12 mouse cellular contexts compared by ENCODE assay signal in the genomic region with DNA sequence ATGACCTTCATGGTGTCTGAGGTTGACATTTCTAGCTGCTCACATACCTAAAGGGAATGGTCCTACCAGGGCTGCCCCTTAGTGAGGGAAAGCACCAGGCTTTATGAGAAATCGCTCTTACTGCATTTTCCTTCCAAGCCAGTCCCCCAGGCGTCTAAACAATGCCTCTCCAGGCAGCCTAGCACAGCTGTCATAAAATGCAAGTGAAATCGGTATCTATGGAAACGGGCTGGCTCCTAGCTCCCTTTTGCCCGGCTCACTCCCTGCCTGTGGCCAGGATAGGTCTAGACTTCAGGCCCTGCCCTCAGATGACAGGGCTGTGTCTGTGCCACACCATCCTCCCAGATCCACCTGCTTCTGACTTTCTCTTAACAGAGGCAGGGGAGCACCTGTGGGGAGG. TPM values are rescaled to one million over a fixed set of nuclear protein-coding genes. Genes with fewer than 3 reads are reported as not detected.
DNase-seq lines count a peak whose midpoint lies in the region; ATAC-seq and TF ChIP-seq lines count a peak whose summit lies in the region.
"Had no signal": no experiment of that assay in that cellular context is flagged by ENCODE, and none has a peak within 500 bp of the region (broad histone marks: within the 10 kb centered on the region; RNA-seq: fewer than 3 reads in every experiment).

No protein-coding gene starts in this region.

- WGBS in kidney, embryonic 14.5 days: 6% methylated on average over 5 of the region's 5 CpGs
- 9% methylated on average over 5 of the region's 5 CpGs for WGBS in hindbrain, postnatal 0 days

- no peaks in the 10 kb centered on the region for H3K27me3 ChIP-seq in kidney, embryonic 14.5 days (ENCODE audit: control insufficient read depth, insufficient read depth, low read length)
- H3K27me3 ChIP-seq in hindbrain, postnatal 0 days (ENCODE audit: insufficient read depth, low read length): no peaks in the 10 kb centered on the region

- TF ChIP-seq CTCF in brain, embryonic 14.5 days (IDR thresholded peaks at IDR 0.05; ENCODE audit: borderline replicate concordance, extremely low read depth, insufficient read depth, insufficient read length): no peak
- no peak for TF ChIP-seq CTCF in hindbrain, postnatal 0 days (IDR thresholded peaks at IDR 0.05; ENCODE audit: low read depth)

- H3K9me3 ChIP-seq in kidney, embryonic 14.5 days (ENCODE audit: control insufficient read depth, low read length): no peaks in the 10 kb centered on the region
- H3K9me3 ChIP-seq in hindbrain, postnatal 0 days (ENCODE audit: low read length): no peaks in the 10 kb centered on the region

- H3K9ac ChIP-seq in kidney, embryonic 14.5 days (ENCODE audit: low read depth, low read length): no peak overlapping the region
- no peak overlapping the region for H3K9ac ChIP-seq in hindbrain, postnatal 0 days (replicated peaks; ENCODE audit: low read length)

- DNase-seq in kidney, adult 11 months: no peak
- peak; percentile 80 for DNase-seq in brain, embryonic 14.5 days (ENCODE audit: low read depth)
- DNase-seq in hindbrain, postnatal 0 days (ENCODE audit: low spot score): peak; percentile 68
- DNase-seq in naive thymus-derived CD4-positive, alpha-beta T cell, adult 2 months (ENCODE audit: low read depth): peak; percentile 3
- DNase-seq in adrenal gland, adult (ENCODE audit: inconsistent age in 2 of 2, low spot score in 1 of 2): no peak
- DNase-seq: kidney, postnatal 25 days; lung, postnatal 36 days had no signal

- no peaks in the 10 kb centered on the region for H3K36me3 ChIP-seq in kidney, embryonic 14.5 days (ENCODE audit: control insufficient read depth, insufficient read depth, low read length)
- no peaks in the 10 kb centered on the region for H3K36me3 ChIP-seq in hindbrain, postnatal 0 days (ENCODE audit: insufficient read depth, low read length)

- TF ChIP-seq POLR2A in brain, embryonic 14.5 days (IDR thresholded peaks at IDR 0.05; ENCODE audit: borderline replicate concordance, extremely low read depth, insufficient read depth, insufficient read length, poor library complexity, severe bottlenecking): no peak

- H3K4me2 ChIP-seq in kidney, embryonic 14.5 days (replicated peaks; ENCODE audit: low read depth, low read length): no peak overlapping the region
- H3K4me2 ChIP-seq in hindbrain, postnatal 0 days (ENCODE audit: low read depth, low read length): no peak overlapping the region

- no peak overlapping the region for H3K27ac ChIP-seq in kidney, embryonic 14.5 days (ENCODE audit: low read depth, low read length)
- H3K27ac ChIP-seq in hindbrain, postnatal 0 days: no peak overlapping the region

- no peaks in the 10 kb centered on the region for H3K4me1 ChIP-seq in kidney, embryonic 14.5 days (ENCODE audit: control insufficient read depth, insufficient read depth, low read length)
- no peaks in the 10 kb centered on the region; the same call in 1 of the 2 replicates for H3K4me1 ChIP-seq in hindbrain, postnatal 0 days (ENCODE audit: insufficient read depth, low read length)

- peak; percentile 32; the same call in 1 of the 2 replicates for ATAC-seq in kidney, embryonic 14.5 days (ENCODE audit: low FRiP score, low TSS enrichment)
- ATAC-seq in hindbrain, postnatal 0 days: peak; percentile 85
- ATAC-seq in frontal cortex, adult (ENCODE audit: low TSS enrichment): no peak
- no peak for ATAC-seq in erythroblast, adult 5-6 weeks (replicated peaks; ENCODE audit: low FRiP score, poor library complexity, severe bottlenecking)
- ATAC-seq: CD4-positive, CD25-positive, alpha-beta regulatory T cell, adult 4 months had no signal

- no peak overlapping the region for H3K4me3 ChIP-seq in kidney, embryonic 14.5 days (ENCODE audit: low read length)
- no peak overlapping the region for H3K4me3 ChIP-seq in hindbrain, postnatal 0 days (ENCODE audit: low read length)

RNA-seq across cellular contexts. Expression of a gene that starts 11.8 kb away (rescaled TPM):
- 0.16 and 0.20 TPM in 2 replicates for polyA plus RNA-seq in kidney, embryonic 14.5 days (2014; fragmentation: Nextera tagmentation; extraction: Ambion mirVana)
- not detected in 2 replicates for polyA plus RNA-seq in brain, embryonic 14.5 days (2012; rRNA removed)
- not detected in 2 replicates for total RNA-seq in hindbrain, postnatal 0 days (2014; rRNA removed)
- 0.04 and 0.05 TPM in 2 replicates for polyA plus RNA-seq in hindbrain, postnatal 0 days (2015; fragmentation: Nextera tagmentation; extraction: Ambion mirVana)
- total RNA-seq in erythroblast, adult 5-6 weeks (2015; ENCODE audit: low replicate concordance): not detected in 2 replicates
- total RNA-seq in erythroblast, adult 5-6 weeks (2017; ENCODE audit: low replicate concordance): not detected in 2 replicates
- total RNA-seq: adrenal gland, postnatal 4 days had no signal
- polyA plus RNA-seq: CD4-positive, CD25-positive, alpha-beta regulatory T cell, adult 4 months had no signal

RNA-seq across cellular contexts. Expression of a gene that starts 32.5 kb away (rescaled TPM):
- 47.3 and 50.9 TPM in 2 replicates for polyA plus RNA-seq in kidney, embryonic 14.5 days (2014; fragmentation: Nextera tagmentation; extraction: Ambion mirVana)
- 14.5 and 15.6 TPM in 2 replicates for polyA plus RNA-seq in brain, embryonic 14.5 days (2012; rRNA removed)
- 20.4 and 40.3 TPM in 2 replicates for total RNA-seq in hindbrain, postnatal 0 days (2014; rRNA removed)
- 34.9 and 41.8 TPM in 2 replicates for polyA plus RNA-seq in hindbrain, postnatal 0 days (2015; fragmentation: Nextera tagmentation; extraction: Ambion mirVana)
- total RNA-seq in erythroblast, adult 5-6 weeks (2015; ENCODE audit: low replicate concordance): 2.5 and 4.6 TPM in 2 replicates
- total RNA-seq in erythroblast, adult 5-6 weeks (2017; ENCODE audit: low replicate concordance): 4.7 and 6.0 TPM in 2 replicates

RNA-seq across cellular contexts. Expression of a gene that starts 33.1 kb away (rescaled TPM):
- polyA plus RNA-seq in kidney, embryonic 14.5 days (2014; fragmentation: Nextera tagmentation; extraction: Ambion mirVana): 5.6 TPM in 2 replicates
- 1.7 and 2.9 TPM in 2 replicates for polyA plus RNA-seq in brain, embryonic 14.5 days (2012; rRNA removed)
- 1.2 and 2.6 TPM in 2 replicates for total RNA-seq in hindbrain, postnatal 0 days (2014; rRNA removed)
- 1.2 and 1.3 TPM in 2 replicates for polyA plus RNA-seq in hindbrain, postnatal 0 days (2015; fragmentation: Nextera tagmentation; extraction: Ambion mirVana)
- total RNA-seq in erythroblast, adult 5-6 weeks (2015; ENCODE audit: low replicate concordance): 1.3 TPM in 1 of 2 replicates, not detected in the other
- not detected in 2 replicates for total RNA-seq in erythroblast, adult 5-6 weeks (2017; ENCODE audit: low replicate concordance)
- polyA plus RNA-seq: CD4-positive, CD25-positive, alpha-beta regulatory T cell, adult 4 months had no signal

Comparison
In these comparisons a context has a peak if more than half of its experiments do, and no peak if none do; other contexts are left out.
1. ATAC-seq: peak in kidney, embryonic 14.5 days (single experiment) and hindbrain, postnatal 0 days (single experiment); none in frontal cortex, adult (single experiment) and erythroblast, adult 5-6 weeks (single experiment).
2. DNase-seq: peak in brain, embryonic 14.5 days (single experiment), hindbrain, postnatal 0 days (single experiment) and naive thymus-derived CD4-positive, alpha-beta T cell, adult 2 months (single experiment); none in kidney, adult 11 months (single experiment) and adrenal gland, adult (0 of 2).